Mouse (Mus musculus): Measurements from ENCODE around the gene Igf1. TPM values are rescaled to one million over a fixed set of nuclear protein-coding genes. Genes with fewer than 3 reads are reported as not detected.

Igf1 gene
- polyA plus RNA-seq, 1 experiment from 2014 or later: 16.0 TPM

DNA sequence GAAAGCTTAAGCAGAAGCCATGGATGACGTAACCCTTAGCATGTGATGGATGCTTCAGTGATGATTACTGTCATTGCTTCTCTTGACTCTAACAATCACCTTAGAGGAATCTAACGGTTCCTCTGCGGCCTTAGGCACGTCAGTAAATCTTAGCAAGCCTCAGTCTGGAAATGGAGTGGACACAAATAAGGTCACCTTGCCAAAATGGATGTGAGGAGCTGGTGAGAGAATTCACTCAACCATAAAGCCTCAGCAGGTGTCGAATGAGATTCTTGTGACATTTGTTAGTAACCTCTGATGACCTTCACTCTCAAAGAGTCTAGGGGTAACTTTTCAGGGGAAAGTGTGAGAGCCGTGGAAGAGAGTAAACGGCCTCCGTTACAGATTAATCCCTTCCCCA, 68.5 kb downstream of the Igf1 start:
- ATAC-seq (ENCODE audit: low read depth): no peak
- no peak overlapping the region for H3K27ac ChIP-seq (ENCODE audit: low read length)
- H3K4me2 ChIP-seq (ENCODE audit: low read depth, low read length): no peak overlapping the region
- no peaks in the 10 kb centered on the region for H3K36me3 ChIP-seq (ENCODE audit: control insufficient read depth, insufficient read depth)
- 52% methylated on average over 8 of the region's 8 CpGs for WGBS (ENCODE audit: insufficient replicate concordance)
- H3K9me3 ChIP-seq (replicated peaks; ENCODE audit: control insufficient read depth, low read length): no peaks in the 10 kb centered on the region
- H3K4me1 ChIP-seq (ENCODE audit: control insufficient read depth, low read depth, low read length): no peaks in the 10 kb centered on the region
- H3K4me3 ChIP-seq (ENCODE audit: low read depth, low read length): no peak overlapping the region
- H3K27me3 ChIP-seq (ENCODE audit: control insufficient read depth, insufficient read depth, low read depth, low read length): no peaks in the 10 kb centered on the region
- H3K9ac ChIP-seq (ENCODE audit: low read depth, low read length): no peak overlapping the region

DNA sequence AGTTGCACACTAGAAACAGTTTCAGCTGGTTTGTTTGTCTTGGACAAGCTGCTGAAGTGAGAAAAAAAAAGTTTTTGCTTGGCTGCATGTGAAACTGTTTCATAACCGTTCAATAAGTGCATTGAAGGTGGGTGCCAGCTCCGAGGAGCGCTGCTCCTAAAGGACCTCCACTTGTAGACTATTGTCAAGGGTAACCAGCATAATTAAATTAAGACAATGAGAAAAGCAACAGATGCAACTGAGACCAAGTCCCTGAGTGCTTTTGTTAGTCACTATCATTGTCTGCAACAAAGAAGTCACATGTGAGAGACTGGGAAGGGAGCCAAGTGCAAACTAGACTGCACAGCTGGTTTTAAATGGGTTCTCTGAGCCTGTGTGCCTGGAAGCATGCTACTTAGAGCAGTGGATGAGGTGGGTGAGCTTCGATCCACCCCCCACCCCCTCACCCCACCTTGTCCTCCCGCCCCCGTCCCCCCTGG, 69.1 kb downstream of the Igf1 start:
- WGBS (ENCODE audit: insufficient replicate concordance): 47% methylated on average over 6 of the region's 6 CpGs
- Histone ChIP-seq H3K9ac (ENCODE audit: low read depth, low read length) (no peak overlapping the region), H3K27ac (ENCODE audit: low read length) (no peak overlapping the region), H3K36me3 (ENCODE audit: control insufficient read depth, insufficient read depth) (no peaks in the 10 kb centered on the region), H3K27me3 (ENCODE audit: control insufficient read depth, insufficient read depth, low read depth, low read length) (no peaks in the 10 kb centered on the region), H3K4me3 (ENCODE audit: low read depth, low read length) (no peak overlapping the region), H3K4me2 (ENCODE audit: low read depth, low read length) (no peak overlapping the region), H3K9me3 (replicated peaks; ENCODE audit: control insufficient read depth, low read length) (no peaks in the 10 kb centered on the region), H3K4me1 (ENCODE audit: control insufficient read depth, low read depth, low read length) (no peaks in the 10 kb centered on the region)
- ATAC-seq (ENCODE audit: low read depth): no peak

DNA sequence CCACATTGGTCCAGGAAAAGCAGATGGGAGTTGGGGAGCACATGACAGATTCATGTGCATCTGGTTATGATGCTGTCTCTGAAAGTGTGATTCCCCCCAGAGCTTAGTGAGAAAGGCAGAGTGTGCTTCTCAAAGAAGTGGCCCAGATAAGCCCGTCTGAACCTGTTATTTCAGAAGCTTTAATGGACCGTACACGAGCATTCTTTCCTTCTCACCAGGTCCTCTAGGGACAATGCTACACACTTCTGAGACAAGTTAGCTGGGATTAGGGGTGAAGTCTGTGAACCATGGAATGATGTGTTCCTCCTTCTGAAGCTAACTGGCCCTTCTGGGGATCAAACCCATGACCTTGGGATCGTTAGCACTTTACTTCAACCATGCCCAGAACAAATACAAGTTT, 90.1 kb downstream of the Igf1 start:
- Histone ChIP-seq H3K4me2 (ENCODE audit: low read depth, low read length) (no peak overlapping the region), H3K4me3 (ENCODE audit: low read depth, low read length) (no peak overlapping the region), H3K4me1 (ENCODE audit: control insufficient read depth, low read depth, low read length) (no peaks in the 10 kb centered on the region), H3K27me3 (ENCODE audit: control insufficient read depth, insufficient read depth, low read depth, low read length) (no peaks in the 10 kb centered on the region), H3K9me3 (replicated peaks; ENCODE audit: control insufficient read depth, low read length) (no peaks in the 10 kb centered on the region), H3K36me3 (ENCODE audit: control insufficient read depth, insufficient read depth) (no peaks in the 10 kb centered on the region), H3K9ac (ENCODE audit: low read depth, low read length) (no peak overlapping the region), H3K27ac (ENCODE audit: low read length) (no peak overlapping the region)
- ATAC-seq (ENCODE audit: low read depth): no peak
- 57% methylated on average over 4 of the region's 4 CpGs for WGBS (ENCODE audit: insufficient replicate concordance)

DNA sequence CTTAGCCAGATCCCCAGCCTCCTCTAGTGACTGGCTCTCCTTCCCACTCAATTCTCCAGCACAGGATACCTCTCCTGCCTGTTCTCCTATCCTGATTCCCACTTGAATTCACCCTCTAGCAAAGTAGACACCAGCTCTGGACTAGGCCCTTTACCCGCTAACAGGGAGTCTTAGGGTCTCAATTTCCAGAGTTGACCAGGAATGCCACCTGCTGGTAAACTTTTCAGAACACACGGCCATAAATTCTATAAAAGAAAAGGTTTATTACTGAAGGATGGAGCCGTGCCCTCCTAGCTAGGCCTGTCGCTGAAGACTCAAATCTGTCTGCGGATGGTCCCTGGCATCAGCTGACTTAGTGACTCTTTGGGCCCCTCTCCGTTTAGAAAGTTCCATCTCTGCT, 113.5 kb downstream of the Igf1 start:
- no peak overlapping the region for H3K4me2 ChIP-seq (ENCODE audit: low read depth, low read length)
- no peak overlapping the region for H3K4me3 ChIP-seq (ENCODE audit: low read depth, low read length)
- no peaks in the 10 kb centered on the region for H3K4me1 ChIP-seq (ENCODE audit: control insufficient read depth, low read depth, low read length)
- H3K27me3 ChIP-seq (ENCODE audit: control insufficient read depth, insufficient read depth, low read depth, low read length): no peaks in the 10 kb centered on the region
- H3K9ac ChIP-seq (ENCODE audit: low read depth, low read length): no peak overlapping the region
- H3K9me3 ChIP-seq (replicated peaks; ENCODE audit: control insufficient read depth, low read length): no peaks in the 10 kb centered on the region
- no peak for ATAC-seq (ENCODE audit: low read depth)
- 58% methylated on average over 6 of the region's 6 CpGs for WGBS (ENCODE audit: insufficient replicate concordance)
- no peaks in the 10 kb centered on the region for H3K36me3 ChIP-seq (ENCODE audit: control insufficient read depth, insufficient read depth)
- no peak overlapping the region for H3K27ac ChIP-seq (ENCODE audit: low read length)

DNA sequence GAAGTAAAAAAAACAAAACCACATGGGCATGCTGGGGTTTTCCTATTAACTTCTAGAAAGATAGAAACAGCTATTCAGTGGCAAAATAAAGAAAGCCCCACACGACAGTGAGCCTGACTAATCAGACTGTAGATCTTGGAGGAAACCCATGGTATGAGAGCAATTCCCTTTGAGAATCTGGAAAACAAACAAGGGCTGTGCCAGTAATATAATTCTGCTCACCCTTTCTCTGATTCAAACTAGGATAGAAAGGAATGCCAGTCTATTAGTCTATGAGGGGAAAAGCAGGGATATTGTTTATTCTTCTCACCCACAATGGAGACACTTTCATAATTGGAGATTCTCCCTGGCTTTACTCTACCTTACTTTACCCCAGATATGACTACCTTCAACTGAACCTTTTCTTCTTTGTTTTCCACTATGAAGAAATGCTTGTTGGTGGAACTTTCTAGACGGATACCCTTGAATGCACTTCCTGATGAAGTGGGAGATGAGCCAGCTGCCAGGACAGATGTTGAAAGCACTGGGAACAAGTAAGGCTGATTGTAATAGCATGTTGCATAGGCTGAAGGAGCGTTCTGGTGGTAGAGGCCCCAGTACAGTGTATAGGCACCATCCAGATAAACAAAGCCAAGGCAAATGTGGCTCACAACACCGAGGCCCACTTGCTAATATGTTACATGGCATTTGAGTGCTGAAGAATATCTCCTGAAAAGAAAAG, 116.0 kb downstream of the Igf1 start:
- no peak for ATAC-seq (ENCODE audit: low read depth)
- 41% methylated on average over 4 of the region's 4 CpGs for WGBS (ENCODE audit: insufficient replicate concordance)

DNA sequence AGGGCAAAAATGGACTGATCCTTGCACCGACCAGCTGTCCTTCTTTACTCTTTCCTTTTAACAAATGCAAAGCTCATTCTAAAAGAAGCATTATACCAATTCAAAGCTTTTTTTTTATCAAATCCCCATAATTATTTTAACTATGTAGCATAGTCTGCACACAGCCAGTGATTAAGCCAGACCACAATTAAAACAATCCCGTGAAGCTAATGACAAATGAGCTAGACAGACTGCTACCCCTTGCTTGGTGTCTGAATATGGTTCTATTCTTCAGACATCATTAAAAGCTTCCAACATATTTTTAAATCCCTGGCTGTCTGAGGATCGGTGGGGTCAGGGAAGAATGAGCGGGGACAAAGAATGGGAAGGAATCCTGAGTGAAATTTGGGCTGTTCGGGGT, 127.3 kb downstream of the Igf1 start:
- WGBS (ENCODE audit: insufficient replicate concordance): 64% methylated on average over 5 of the region's 5 CpGs
- H3K4me1 ChIP-seq (ENCODE audit: control insufficient read depth, low read depth, low read length): no peaks in the 10 kb centered on the region
- no peaks in the 10 kb centered on the region for H3K27me3 ChIP-seq (ENCODE audit: control insufficient read depth, insufficient read depth, low read depth, low read length)
- no peak overlapping the region for H3K27ac ChIP-seq (ENCODE audit: low read length)
- no peak for ATAC-seq (ENCODE audit: low read depth)
- no peaks in the 10 kb centered on the region for H3K36me3 ChIP-seq (ENCODE audit: control insufficient read depth, insufficient read depth)
- H3K9me3 ChIP-seq (replicated peaks; ENCODE audit: control insufficient read depth, low read length): no peaks in the 10 kb centered on the region
- H3K9ac ChIP-seq (ENCODE audit: low read depth, low read length): no peak overlapping the region
- H3K4me2 ChIP-seq (ENCODE audit: low read depth, low read length): no peak overlapping the region
- H3K4me3 ChIP-seq (ENCODE audit: low read depth, low read length): no peak overlapping the region

More for the DNA sequence above, 116.0 kb downstream of the Igf1 start:
- no peaks in the 10 kb centered on the region for H3K27me3 ChIP-seq (ENCODE audit: control insufficient read depth, insufficient read depth, low read depth, low read length)
- no peak overlapping the region for H3K9ac ChIP-seq (ENCODE audit: low read depth, low read length)
- no peak overlapping the region for H3K4me2 ChIP-seq (ENCODE audit: low read depth, low read length)
- H3K36me3 ChIP-seq (ENCODE audit: control insufficient read depth, insufficient read depth): no peaks in the 10 kb centered on the region
- no peaks in the 10 kb centered on the region for H3K4me1 ChIP-seq (ENCODE audit: control insufficient read depth, low read depth, low read length)
- H3K27ac ChIP-seq (ENCODE audit: low read length): no peak overlapping the region
- H3K4me3 ChIP-seq (ENCODE audit: low read depth, low read length): no peak overlapping the region
- H3K9me3 ChIP-seq (replicated peaks; ENCODE audit: control insufficient read depth, low read length): no peaks in the 10 kb centered on the region

DNA sequence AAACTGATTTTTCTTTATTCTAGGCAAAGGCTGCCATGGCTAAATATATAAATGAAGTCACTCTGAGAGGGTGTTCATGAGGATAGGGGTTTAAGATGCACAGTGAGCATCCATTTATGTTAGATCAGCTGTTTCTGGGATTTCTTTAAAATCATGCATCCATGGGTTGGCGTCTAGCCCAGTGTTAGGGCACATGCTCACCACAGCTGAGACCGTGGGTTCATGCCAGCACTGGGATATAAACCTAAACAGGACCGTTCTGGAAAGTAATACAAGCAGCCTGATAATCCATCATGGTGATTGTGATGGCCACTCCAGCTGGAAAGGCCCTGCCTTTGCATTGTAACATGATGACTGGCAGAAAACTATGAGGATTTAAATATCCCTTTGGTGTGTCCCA, 128.1 kb downstream of the Igf1 start:
- H3K36me3 ChIP-seq (ENCODE audit: control insufficient read depth, insufficient read depth): no peaks in the 10 kb centered on the region
- H3K9ac ChIP-seq (ENCODE audit: low read depth, low read length): no peak overlapping the region
- H3K4me1 ChIP-seq (ENCODE audit: control insufficient read depth, low read depth, low read length): no peaks in the 10 kb centered on the region
- no peaks in the 10 kb centered on the region for H3K9me3 ChIP-seq (replicated peaks; ENCODE audit: control insufficient read depth, low read length)
- H3K4me2 ChIP-seq (ENCODE audit: low read depth, low read length): no peak overlapping the region
- ATAC-seq (ENCODE audit: low read depth): no peak
- no peaks in the 10 kb centered on the region for H3K27me3 ChIP-seq (ENCODE audit: control insufficient read depth, insufficient read depth, low read depth, low read length)
- 62% methylated on average over 3 of the region's 3 CpGs for WGBS (ENCODE audit: insufficient replicate concordance)
- no peak overlapping the region for H3K27ac ChIP-seq (ENCODE audit: low read length)
- no peak overlapping the region for H3K4me3 ChIP-seq (ENCODE audit: low read depth, low read length)

Other genes starting within 250 kb of the Igf1 start
- 0.25 and 0.40 TPM in 2 replicates for gene Pmch, start 232.8 kb downstream of the Igf1 start, polyA plus RNA-seq (2015; fragmentation: Nextera tagmentation; extraction: Ambion mirVana)